Mouse (Mus musculus) erythroblast, adult 5-6 weeks (primary cell): ENCODE data around the gene Pcsk6. TPM values are rescaled to one million over a fixed set of nuclear protein-coding genes. Genes with fewer than 3 reads are reported as not detected.
A peak's percentile ranks its signal among the peaks of the same experiment; 100 is the strongest.
"Not testable (repeated sequence)": the region's sequence is repeated elsewhere in the genome, so short reads cannot be mapped to it uniquely, and the experiment has no call there.

Source experiments
- ATAC-seq: replicated peaks from 2 replicates; pipeline ENCODE4 v1.8.0; 2016; ENCODE audit warnings: moderate number of reproducible peaks, mild to moderate bottlenecking, moderate TSS enrichment, inconsistent platforms; ENCODE audit not compliant: poor library complexity, low FRiP score, severe bottlenecking
- total RNA-seq, 2 experiments: library from RNA; stranded (forward) in 1 of 2; stranded (reverse) in 1 of 2; fragments of 150-400 nt in 1 of 2; fragments of 200-764, 138-1000 nt in 1 of 2; gene quantifications; 2 replicates each; pipeline versions ENCODE4 v1.2.3 to v1.2.4; 2015 to 2017; ENCODE audit warnings: low replicate concordance in 2 of 2

Pcsk6 gene
- total RNA-seq, 2 experiments from 2014 or later = not detected

DNA sequence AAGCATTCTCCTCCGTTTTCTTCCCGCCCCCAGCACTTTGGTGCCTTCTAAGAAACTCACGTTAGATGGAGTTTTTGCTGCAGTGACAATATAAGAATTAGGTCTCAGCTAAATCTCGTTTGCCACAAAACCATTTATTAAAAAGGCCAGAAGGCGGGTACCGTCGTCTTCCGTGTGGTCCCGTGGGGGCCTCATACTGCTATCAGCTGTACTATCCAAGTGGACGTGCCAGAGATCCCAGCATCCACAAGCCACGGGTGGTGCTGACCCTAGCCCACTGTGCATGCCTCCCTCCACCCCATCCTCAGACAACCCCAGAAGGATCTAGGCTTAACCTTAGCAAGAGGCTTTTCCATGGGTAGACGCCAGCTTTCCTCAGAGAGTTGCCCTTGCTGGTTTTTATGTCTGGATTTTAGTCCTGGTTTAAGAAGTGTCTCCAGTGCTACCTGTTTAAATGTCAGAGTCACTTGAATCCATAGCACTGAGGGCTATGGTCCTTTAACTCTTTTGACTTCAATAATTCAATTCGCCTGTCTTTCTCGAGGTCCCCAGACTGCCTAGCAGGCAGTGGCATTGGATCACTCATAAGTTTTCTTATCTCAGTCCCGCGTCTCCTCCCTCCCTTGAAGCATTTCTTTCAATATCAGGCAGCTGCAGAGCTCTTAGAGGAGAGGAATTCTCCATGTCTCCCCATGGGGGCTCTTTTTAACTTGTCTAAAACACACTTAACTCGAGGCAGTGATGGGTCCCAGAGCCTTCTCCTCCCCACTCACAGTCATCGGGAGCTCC is 178.7 kb downstream of the Pcsk6 start:
- no peak for ATAC-seq

DNA sequence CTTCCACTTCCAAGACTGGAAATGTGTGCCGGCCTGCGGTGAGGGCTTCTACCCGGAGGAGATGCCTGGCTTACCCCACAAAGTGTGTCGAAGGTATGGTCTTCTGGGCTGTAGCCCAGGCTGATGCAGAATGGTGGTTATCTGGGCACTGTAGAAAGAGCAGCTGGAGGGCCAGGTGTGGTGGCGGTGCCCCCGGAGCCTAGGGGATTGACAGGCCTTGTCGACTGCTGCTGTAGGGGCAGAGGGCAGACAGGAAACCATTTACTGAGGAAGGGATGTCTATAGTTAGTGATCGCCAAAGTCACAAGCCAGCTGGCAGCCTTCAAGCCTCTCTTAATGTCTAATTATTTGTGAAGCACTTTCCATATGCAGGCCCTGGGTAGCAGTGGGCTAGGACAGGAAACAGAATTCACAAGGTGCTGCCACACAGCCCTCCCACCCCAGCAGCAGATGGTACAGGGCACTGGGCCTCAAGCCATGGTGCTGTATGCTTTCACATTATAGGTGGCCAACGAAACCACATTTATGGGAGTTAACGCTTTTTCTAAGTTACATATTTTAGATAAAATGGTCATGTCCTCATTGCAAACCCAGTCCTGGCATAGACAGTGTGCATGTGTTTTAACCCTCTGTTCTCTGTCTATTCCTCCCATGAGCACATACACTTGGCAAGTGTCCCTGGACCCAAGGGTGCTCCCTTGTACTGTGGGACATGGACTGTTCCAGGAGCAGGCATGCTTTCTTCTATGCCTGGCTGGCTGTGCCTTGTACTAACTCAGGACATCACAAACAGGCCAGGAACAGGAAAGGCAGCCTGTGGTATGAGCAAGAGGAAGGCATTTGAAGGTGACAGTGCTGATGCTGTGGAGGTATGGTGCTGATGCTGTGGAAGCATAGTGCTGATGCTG is 182.3 kb downstream of the Pcsk6 start, which contains the start of gene Gm45213:
TSS of gene Gm45213 (plus strand) at position 51 of the 908 bp plus-strand sequence.
- no peak for ATAC-seq

DNA sequence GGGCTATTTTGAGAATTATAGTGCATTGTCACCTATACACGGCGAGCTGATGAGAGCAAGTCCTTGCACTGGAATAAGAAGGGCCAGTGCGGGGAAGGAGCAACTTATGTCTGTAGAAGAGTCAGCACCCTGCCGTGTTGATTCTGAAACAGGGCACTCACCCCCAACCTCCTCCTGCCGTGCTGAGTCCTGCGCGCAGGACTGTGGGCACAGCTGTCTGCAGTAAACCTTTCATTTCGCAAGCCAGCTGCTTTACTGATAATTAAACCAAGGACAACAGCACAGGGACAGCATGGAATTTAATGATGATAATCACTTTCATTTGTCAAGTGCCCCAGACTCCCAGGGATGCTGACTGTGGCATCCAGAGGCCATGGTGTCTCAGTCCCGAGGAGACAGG is 183.1 kb downstream of the Pcsk6 start:
- no peak for ATAC-seq

DNA sequence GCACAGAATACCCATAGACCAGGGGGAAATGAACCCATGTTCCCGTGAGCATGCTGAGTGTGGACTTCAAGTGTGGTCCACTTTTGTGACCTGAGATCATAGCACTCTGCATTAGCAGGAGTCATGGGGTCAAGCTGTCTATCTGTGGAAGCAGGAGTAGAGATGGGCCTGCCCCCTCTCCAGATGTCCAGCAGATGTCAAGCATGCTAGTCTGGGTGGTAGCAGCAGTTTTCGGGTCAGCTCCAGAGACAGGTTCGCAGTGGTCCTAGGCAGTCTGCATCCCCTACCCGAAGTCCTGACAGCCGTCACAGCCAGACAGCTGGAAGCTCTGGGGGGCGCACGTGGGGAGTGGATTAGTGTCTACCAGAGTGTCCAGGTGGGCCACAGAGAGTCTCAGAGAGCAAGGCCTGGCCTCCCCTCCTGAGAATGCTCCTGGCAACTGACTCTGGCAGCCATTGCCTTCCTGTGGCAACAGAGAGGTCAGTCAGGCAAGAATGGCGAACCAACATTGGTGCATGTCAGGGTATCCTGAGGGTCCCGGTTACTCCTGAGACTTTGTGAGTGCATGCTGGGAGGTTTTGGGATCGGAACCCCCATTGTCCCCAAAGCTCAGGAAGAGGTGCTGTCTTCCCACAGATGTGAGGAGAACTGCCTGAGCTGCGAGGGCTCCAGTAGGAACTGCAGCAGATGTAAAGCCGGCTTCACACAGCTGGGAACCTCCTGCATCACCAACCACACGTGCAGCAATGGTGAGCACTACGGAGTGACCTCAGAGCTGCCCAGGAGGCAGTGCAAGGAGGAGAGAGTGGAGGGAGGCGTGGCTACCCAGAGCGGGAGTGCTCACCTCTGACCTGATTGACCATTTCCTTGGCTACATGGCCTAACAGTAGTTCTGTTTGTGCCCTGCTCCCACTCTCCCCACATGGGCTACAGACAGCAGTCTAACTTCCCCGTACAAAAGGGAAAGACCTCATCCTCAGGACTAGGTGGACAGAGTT is 185.7 kb downstream of the Pcsk6 start:
- ATAC-seq = no peak

DNA sequence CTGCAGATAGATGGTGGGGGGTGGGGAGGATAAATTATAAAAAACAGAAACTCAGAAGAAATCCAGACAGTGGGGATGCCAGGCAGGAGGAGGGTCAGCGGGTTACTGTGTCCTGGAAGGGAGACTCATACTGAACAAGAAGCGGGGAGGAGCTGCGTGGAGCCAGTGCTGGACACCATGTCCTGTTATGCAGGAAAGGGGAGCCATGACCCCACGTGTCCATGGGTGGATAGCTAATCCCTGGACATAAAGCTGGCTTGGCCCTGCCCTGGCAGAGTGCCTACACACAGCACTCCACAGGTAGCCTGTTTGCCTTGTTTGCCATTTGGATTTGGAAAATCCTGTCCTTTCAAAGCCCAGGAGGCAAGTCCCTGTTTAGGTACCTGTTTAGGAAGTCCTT is 186.4 kb downstream of the Pcsk6 start:
- ATAC-seq = no peak

DNA sequence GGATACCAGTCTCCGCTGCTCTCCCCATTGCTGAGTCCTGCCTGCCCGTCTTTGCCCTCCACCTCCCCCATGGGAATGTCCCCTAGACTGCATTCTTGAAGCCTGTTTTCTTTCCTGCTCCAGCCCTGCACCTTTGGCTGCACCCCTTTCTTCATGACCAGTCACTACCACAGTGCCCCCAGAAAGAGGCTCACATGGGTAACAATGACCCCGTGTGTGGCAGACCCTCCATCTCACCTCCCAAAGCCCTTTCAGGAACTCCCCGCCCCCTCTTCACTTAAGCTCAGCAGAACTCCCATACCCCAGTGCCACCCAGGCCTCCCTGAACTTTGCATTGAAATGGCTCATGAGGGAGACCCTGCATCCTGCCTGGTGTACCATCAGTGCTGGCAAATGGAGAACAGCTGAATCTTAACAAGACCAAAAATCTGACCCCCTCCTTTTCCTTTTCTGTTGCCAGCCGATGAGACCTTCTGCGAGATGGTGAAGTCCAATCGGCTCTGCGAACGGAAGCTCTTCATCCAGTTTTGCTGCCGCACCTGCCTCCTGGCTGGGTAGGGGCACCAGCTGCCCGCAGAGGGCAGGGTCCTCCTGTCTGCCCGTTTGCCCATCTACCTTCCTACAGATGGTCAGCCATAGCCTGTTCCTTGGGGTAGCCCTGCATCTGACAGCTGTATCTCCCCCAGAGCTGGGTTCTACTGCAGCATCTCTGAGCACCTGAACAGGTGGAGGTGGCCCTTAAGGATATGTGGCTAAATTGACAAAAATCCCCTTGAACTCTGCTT is 187.1 kb downstream of the Pcsk6 start:
- no peak for ATAC-seq

DNA sequence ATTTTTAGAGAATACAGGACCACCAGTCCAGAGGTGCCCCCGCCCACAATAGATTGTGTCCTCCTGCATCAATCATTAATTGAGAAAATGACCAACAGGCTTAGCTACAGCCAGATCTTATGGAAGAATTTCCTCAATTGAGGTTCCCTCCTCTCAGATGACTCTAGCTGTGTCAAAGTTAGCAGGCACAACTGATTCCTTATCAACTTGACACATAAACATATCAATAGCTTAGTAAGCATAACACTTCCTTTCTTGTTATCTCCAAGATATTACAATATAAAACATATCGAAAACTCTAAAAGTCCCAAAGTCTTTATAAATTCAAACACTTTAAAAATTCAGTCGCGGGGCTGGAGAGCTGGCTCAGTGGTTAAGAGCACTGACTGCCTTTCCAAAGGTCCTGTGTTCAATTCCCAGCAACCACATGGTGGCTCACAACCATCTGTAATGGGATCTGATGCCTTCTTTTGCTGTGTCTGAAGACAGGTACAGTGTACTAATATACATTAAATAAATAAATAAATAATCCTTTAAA is 192.5 kb downstream of the Pcsk6 start:
- ATAC-seq = no peak

DNA sequence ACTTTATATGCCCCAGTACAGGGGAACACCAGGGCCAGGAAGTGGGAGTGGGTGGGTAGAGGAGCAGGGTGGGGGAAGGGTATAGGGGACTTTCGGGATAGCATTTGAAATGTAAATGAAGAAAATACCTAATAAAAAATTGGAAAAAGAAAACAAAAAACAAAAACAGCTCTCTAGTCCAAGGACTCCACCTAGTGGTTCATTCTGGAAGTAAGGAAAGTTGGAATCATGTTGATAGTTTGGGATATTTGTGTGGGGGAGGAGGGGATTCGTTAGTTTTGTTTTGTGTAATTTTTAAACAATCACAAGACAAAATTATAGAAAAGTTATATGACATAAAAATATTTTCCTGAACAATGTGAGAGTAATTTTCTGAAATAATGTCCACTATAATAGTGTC is 193.8 kb downstream of the Pcsk6 start:
- not testable (repeated sequence) for ATAC-seq

DNA sequence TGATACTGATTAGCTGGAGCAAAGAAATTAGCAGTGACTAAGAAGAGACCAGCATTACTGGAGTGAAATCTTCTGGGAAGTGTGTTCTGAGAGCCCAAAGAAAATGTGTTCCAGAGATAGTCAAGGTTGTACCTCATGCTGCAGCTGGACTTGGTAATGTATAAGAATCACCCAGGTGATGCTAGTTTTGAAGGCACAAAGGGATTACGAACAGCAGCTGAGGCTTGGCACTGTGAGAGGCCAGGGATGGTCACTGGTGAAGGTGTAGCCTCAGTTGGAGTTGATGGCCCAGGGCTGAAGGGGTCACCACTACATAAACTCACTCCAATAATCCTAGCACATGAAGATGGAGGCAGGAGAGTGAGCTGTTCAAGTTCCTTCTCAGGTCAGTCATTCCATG is 197.2 kb downstream of the Pcsk6 start, which contains the start of gene Snrpa1:
TSS of gene Snrpa1 (plus strand) at position 301 of the 400 bp plus-strand sequence.
- ATAC-seq = no peak

DNA sequence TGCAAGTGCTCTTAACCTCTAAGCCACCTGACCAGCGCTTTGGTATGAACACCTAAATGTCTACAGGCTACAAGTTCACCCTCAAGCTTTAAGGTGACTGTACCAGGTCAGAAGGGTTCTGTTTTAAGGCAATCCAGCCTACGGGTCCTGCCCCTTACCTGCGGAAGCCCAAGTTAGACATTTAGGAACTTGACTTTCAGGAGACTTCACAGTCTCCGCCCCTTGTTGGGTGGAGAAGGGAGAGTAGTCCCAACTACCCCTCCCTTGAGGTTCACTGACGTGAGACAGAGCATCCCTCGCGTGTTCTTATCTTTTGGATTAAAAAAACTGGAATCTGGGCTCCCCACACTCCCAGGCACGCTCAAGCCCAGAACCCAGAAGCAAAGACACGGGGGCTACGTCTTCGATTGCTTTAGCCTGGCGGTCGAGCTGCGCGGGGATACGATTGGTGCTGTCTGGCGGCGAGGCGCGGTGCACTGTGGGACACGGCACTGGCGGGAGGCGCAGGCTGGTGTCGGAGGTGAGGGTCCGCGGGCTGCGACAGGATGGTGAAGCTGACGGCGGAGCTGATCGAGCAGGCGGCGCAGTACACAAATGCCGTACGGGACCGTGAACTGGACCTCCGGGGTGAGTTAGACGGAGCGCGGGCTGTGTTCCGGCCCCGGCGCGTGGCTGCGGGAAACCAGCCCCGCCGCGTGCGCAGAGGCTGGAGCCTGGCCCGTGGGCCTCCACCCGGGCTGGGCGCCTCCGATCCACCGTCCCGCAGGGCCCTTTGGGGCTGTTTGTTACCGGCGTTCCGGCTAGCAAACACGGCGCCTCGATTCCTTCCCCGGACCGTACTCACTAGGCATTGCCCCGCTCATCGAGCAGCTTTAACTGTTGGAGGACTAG is 198.8 kb downstream of the Pcsk6 start:
- ATAC-seq = peak; percentile 90

DNA sequence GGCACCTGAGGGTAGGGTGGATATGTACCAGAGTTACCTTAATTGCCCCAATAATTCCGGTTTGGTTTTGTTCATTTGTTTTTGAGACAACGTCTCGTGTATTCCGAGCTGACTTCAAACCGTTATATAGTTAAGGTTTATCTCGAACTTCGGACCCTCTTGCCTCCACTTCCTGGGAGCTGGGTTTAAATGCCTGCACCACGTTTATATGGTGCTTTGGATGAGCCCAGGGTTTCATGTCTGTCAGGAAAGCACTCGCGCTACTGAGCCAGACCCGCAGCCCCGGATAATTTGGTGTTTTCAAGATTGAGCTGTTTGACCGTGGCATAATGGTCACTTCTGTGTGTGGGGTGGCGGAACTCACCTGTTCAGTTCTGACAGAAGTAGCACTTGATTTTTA is 199.5 kb downstream of the Pcsk6 start:
- no peak for ATAC-seq

DNA sequence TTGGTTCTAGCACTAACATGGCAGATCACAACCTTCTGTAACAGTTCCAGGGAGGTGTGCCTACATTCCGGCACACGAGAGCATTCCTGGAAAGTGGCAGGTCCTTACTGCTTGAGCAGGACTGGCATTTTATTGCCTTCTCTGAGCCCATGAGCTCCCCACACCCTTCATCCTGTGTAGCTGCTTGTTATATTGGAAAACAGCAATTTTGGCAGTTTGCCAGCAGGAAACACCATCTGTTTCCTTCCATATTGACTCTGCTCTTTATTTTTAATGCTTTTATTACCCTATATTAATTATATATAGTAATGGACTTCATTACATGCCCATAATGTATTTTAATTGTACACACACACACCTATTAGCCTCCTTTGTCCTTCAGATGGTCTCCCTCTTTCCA is 214.9 kb downstream of the Pcsk6 start:
- ATAC-seq = no peak

DNA sequence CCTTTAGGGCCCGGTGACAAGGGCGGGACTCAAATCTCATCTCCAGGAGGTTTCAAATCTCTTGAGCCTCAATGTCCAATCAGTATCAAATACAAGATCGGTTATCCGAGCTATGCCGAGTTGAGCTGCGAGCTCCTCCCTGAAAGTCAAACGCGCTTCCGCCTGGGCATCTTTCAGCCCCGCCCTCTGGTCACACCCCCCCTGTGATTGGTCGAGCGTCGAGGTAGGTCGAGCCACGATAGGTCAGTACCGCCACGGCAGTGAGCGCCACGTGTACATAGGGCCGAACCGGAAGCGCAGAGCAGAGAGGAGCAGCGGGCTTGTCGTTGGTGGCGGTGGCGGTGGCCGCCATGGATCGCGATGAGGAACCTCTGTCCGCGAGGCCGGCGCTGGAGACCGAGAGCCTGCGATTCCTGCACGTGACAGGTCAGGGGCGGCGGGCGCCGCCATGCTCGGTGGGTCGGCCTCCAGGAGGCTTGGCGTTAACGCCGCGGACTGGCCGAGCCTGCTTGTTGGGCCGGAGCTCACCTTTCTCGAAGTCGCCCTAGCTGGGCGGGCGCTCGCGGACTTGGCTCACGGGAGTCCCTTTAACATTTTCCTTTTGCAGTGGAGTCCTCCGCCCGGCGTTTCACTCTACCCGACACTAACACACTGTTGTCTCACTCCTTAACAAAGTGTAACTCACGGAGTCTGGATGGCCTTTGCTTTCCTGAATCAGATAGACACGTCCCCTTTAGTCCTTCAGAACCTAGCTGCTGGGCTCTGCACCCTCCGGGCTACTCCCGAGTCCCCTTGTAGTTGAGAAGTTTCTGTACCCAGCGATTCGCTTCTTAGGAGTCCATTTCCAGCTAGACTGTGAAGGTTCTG is 218.1 kb downstream of the Pcsk6 start, which contains the start of gene Selenos:
TSS of gene Selenos (plus strand) at position 286 of the 867 bp plus-strand sequence.
- ATAC-seq = peak; percentile 99

DNA sequence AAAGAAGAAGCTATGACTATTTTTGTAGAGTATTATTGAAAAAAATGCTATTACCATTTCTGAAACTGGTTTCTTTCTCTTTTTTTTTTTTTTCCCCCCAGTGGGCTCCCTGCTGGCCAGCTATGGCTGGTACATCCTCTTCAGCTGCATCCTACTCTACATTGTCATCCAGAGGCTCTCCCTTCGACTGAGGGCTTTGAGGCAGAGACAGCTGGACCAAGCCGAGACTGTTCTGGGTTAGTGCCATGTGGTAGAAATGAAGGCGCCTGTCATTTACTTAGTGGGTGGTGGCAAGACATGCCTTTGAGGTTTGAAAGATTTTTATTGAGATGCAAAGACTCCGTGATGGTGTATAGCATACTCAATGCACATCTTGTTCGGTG is 218.7 kb downstream of the Pcsk6 start:
- no peak for ATAC-seq

DNA sequence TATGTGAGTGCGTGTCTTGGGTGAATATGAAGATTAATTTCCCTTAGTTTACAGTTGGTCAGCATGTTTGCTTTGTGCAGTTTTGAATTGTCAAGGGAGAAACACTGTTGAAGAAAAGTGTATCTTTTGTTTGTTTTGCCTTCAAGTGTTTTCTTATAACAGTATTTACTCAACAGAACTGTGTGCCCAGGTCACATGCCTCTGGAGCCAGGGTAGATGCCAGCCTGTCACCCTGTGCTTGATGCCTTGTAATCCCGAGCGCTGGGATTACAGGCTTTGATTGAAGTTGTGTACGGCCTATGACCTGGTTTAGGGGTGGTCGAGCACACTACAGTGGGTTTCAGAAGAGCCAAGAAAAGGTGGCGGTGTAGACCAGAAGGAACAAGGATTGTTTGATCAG is 222.2 kb downstream of the Pcsk6 start:
- no peak for ATAC-seq

DNA sequence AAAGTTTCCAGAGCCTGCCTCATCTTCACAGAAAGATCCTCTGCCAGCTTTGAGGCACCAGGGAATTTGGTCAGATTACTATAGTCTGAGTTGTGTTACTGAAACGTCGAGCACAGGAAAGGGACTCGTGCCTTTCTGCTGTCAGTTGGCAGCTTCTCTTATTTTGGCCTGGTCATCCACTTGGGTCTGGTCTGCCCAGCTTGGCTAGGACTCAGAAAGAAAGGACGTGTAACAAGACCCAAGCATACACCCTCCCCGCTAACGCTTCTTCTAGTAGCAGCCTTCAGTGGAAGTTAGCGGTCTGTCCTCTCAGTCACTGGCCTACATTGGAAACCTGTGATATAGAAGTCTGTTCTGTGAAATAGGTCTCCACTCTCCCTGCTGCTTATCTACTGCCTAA is 223.0 kb downstream of the Pcsk6 start:
- ATAC-seq = no peak

DNA sequence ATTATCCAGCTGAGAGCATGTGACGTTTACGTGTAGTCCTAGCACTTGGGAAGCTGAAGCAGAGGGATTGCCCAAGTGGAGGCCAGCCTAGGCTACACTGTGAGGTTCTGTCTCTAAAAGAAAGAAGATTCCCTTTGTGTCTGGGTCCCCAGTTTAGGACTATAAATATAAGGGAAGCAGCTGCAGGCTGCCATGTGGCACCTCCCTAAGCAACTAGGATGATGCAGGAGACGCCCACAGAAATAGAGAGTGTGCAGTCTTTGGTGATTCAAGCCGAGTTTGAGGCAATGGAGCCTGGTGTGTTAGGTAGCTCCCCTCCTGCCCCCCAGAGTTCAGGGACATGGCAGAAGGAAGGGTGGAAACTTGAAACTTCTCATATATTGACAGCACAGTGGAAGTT is 226.1 kb downstream of the Pcsk6 start:
- no peak for ATAC-seq
